Comparison of ENCODE assay signal across 8 mouse cellular contexts in genomic region chr16:15194926-15195711, GRCm38 (mm10).
DNase-seq lines count a peak whose midpoint lies in the region; ATAC-seq and TF ChIP-seq lines count a peak whose summit lies in the region.

No protein-coding gene starts in this region.

- TF ChIP-seq POLR2A in embryonic fibroblast, embryonic 13.5 days (IDR thresholded peaks at IDR 0.05; ENCODE audit: low read depth, low read length), result no peak

- no peak for TF ChIP-seq CTCF in embryonic fibroblast, embryonic 13.5 days (IDR thresholded peaks at IDR 0.05; ENCODE audit: borderline replicate concordance, insufficient read depth, low read length)

- 34% methylated on average over 6 of the region's 6 CpGs for WGBS in intestine, embryonic 15.5 days
- WGBS in forebrain, embryonic 13.5 days, result 77% methylated on average over 6 of the region's 6 CpGs

- no peaks in the 10 kb centered on the region for H3K27me3 ChIP-seq in intestine, embryonic 15.5 days (replicated peaks)
- H3K27me3 ChIP-seq in forebrain, embryonic 13.5 days, result no peaks in the 10 kb centered on the region

- no peak overlapping the region for H3K4me3 ChIP-seq in embryonic fibroblast, embryonic 13.5 days (ENCODE audit: insufficient read depth, low read length)
- no peak overlapping the region for H3K4me3 ChIP-seq in intestine, embryonic 15.5 days (replicated peaks)
- H3K4me3 ChIP-seq in forebrain, embryonic 13.5 days, result no peak overlapping the region

- H3K27ac ChIP-seq in embryonic fibroblast, embryonic 13.5 days (ENCODE audit: insufficient read depth, low read length), result peak overlapping the region; percentile 99
- peak overlapping the region; percentile 51 for H3K27ac ChIP-seq in intestine, embryonic 15.5 days
- H3K27ac ChIP-seq in forebrain, embryonic 13.5 days, result no peak overlapping the region

- H3K4me2 ChIP-seq in intestine, embryonic 15.5 days (replicated peaks), result no peak overlapping the region
- H3K4me2 ChIP-seq in forebrain, embryonic 13.5 days, result no peak overlapping the region

- DNase-seq in ovary, adult 18-20 months (ENCODE audit: low spot score), result peak; percentile 11
- no peak for DNase-seq in ovary, postnatal 10 days (ENCODE audit: low spot score)
- DNase-seq in lung, postnatal 14 days, result peak; percentile 28
- no peak for DNase-seq in frontal cortex, adult 2 months (ENCODE audit: extremely low spot score in 1 of 2, low spot score in 1 of 2)
- DNase-seq in spleen, adult 18-20 months, result no peak

- peaks cover 29% of the 10 kb centered on the region for H3K4me1 ChIP-seq in embryonic fibroblast, embryonic 13.5 days (ENCODE audit: control insufficient read depth, insufficient read depth, low read length)
- peaks cover 4% of the 10 kb centered on the region for H3K4me1 ChIP-seq in intestine, embryonic 15.5 days (replicated peaks)
- no peaks in the 10 kb centered on the region for H3K4me1 ChIP-seq in forebrain, embryonic 13.5 days

- H3K9me3 ChIP-seq in intestine, embryonic 15.5 days, result no peaks in the 10 kb centered on the region
- no peaks in the 10 kb centered on the region for H3K9me3 ChIP-seq in forebrain, embryonic 13.5 days (replicated peaks)

- peak; percentile 43; the same call in 1 of the 2 replicates for ATAC-seq in intestine, embryonic 15.5 days
- no peak for ATAC-seq in forebrain, embryonic 13.5 days

- H3K9ac ChIP-seq in intestine, embryonic 15.5 days, result no peak overlapping the region
- H3K9ac ChIP-seq in forebrain, embryonic 13.5 days, result no peak overlapping the region

- no peaks in the 10 kb centered on the region for H3K36me3 ChIP-seq in intestine, embryonic 15.5 days
- H3K36me3 ChIP-seq in forebrain, embryonic 13.5 days (ENCODE audit: poor library complexity, severe bottlenecking), result no peaks in the 10 kb centered on the region

Comparison
In these comparisons a context has a peak if more than half of its experiments do, and no peak if none do; other contexts are left out.
1. DNase-seq: peak in ovary, adult 18-20 months (single experiment) and lung, postnatal 14 days (single experiment); none in ovary, postnatal 10 days (single experiment), frontal cortex, adult 2 months (0 of 2) and spleen, adult 18-20 months (0 of 2).